Mouse (Mus musculus) brain, embryonic 18.5 days (tissue): ENCODE results near the gene Pcnp.
"Not testable (repeated sequence)": the region's sequence is repeated elsewhere in the genome, so short reads cannot be mapped to it uniquely, and the experiment has no call there.

Source experiments
- DNase-seq: peaks from one replicate; pipeline ENCODE4 v3.0.0-alpha.2; 2012; ENCODE audit warnings: low read depth, low spot score

Gene Pcnp

GRCm38 (mm10) chr16:56029661-56030082, at the start of gene Pcnp:
Pcnp (minus strand) TSS chr16:56029739.
- DNase-seq, result peak; percentile 93

- DNase-seq, result no peak
Observed at GRCm38 (mm10) chr16:56076121-56076869, 46.8 kb upstream of the Pcnp start.

- peak; percentile 84 for DNase-seq
Observed at GRCm38 (mm10) chr16:56075222-56076111, 45.9 kb upstream of the Pcnp start.

GRCm38 (mm10) chr16:56074565-56074964, 45.0 kb upstream of the Pcnp start:
- DNase-seq, result no peak

- no peak for DNase-seq
Observed at GRCm38 (mm10) chr16:56074122-56074521, 44.6 kb upstream of the Pcnp start.

- not testable (repeated sequence) for DNase-seq
Observed at GRCm38 (mm10) chr16:56073150-56073549, 43.6 kb upstream of the Pcnp start.

- no peak for DNase-seq
Observed at GRCm38 (mm10) chr16:56072533-56072932, 43.0 kb upstream of the Pcnp start.

GRCm38 (mm10) chr16:56071317-56072232, 42.0 kb upstream of the Pcnp start:
- no peak for DNase-seq

- no peak for DNase-seq
Observed at GRCm38 (mm10) chr16:56068523-56069070, 39.1 kb upstream of the Pcnp start.

- no peak for DNase-seq
Observed at GRCm38 (mm10) chr16:56066113-56066512, 36.6 kb upstream of the Pcnp start.

GRCm38 (mm10) chr16:56064334-56064990, 34.9 kb upstream of the Pcnp start:
- peak; percentile 71 for DNase-seq

GRCm38 (mm10) chr16:56062981-56063380, 33.4 kb upstream of the Pcnp start:
- DNase-seq, result no peak

- DNase-seq, result no peak
Observed at GRCm38 (mm10) chr16:56061995-56062594, 32.6 kb upstream of the Pcnp start.

- no peak for DNase-seq
Observed at GRCm38 (mm10) chr16:56058151-56058550, 28.6 kb upstream of the Pcnp start.

- DNase-seq, result no peak
Observed at GRCm38 (mm10) chr16:56056944-56057590, 27.5 kb upstream of the Pcnp start.

GRCm38 (mm10) chr16:56055911-56056310, 26.4 kb upstream of the Pcnp start:
- no peak for DNase-seq

- not testable (repeated sequence) for DNase-seq
Observed at GRCm38 (mm10) chr16:56048038-56048437, 18.5 kb upstream of the Pcnp start, which contains the start of gene Senp7. Senp7 (plus strand) TSS chr16:56048338.

- DNase-seq, result no peak
Observed at GRCm38 (mm10) chr16:56038090-56038489, 8.6 kb upstream of the Pcnp start.

GRCm38 (mm10) chr16:56037138-56038010, 7.8 kb upstream of the Pcnp start, which contains the start of gene Trmt10c:
Trmt10c (minus strand) TSS chr16:56037819.
- DNase-seq, result peak; percentile 76
